Mouse (Mus musculus): ENCODE measurements around the gene Ank2. TPM values are rescaled to one million over a fixed set of nuclear protein-coding genes. Genes with fewer than 3 reads are reported as not detected.

Gene Ank2
- polyA plus RNA-seq, 1 experiment from 2014 or later, result 157 TPM

- Histone ChIP-seq H3K27ac (replicated peaks) (no peak overlapping the region; the same call in 1 of the 2 replicates), H3K36me3 (no peaks in the 10 kb centered on the region), H3K9ac (no peak overlapping the region), H3K4me2 (no peak overlapping the region), H3K9me3 (no peaks in the 10 kb centered on the region), H3K4me3 (no peak overlapping the region), H3K27me3 (no peaks in the 10 kb centered on the region), H3K4me1 (replicated peaks) (peaks cover 36% of the 10 kb centered on the region)
- ATAC-seq (ENCODE audit: low FRiP score, low read depth), result no peak
- WGBS, result 77% methylated on average over 6 of the region's 6 CpGs
Observed at GRCm38 (mm10) chr3:127295921-127296320, 203.2 kb downstream of the Ank2 start.

GRCm38 (mm10) chr3:127294610-127295349, 204.4 kb downstream of the Ank2 start:
- no peak for ATAC-seq (ENCODE audit: low FRiP score, low read depth)
- Histone ChIP-seq H3K9me3 (no peaks in the 10 kb centered on the region), H3K4me1 (replicated peaks) (peaks cover 34% of the 10 kb centered on the region), H3K4me2 (no peak overlapping the region), H3K4me3 (no peak overlapping the region), H3K36me3 (no peaks in the 10 kb centered on the region), H3K27ac (replicated peaks) (peak overlapping the region; percentile 70), H3K9ac (no peak overlapping the region), H3K27me3 (no peaks in the 10 kb centered on the region)
- 56% methylated on average over 9 of the region's 9 CpGs for WGBS

- WGBS, result 12% methylated on average over 14 of the region's 14 CpGs
- no peaks in the 10 kb centered on the region for H3K9me3 ChIP-seq
- no peak overlapping the region for H3K4me3 ChIP-seq
- no peaks in the 10 kb centered on the region for H3K27me3 ChIP-seq
- H3K4me1 ChIP-seq (replicated peaks), result peaks cover 37% of the 10 kb centered on the region
- H3K4me2 ChIP-seq, result peak overlapping the region; percentile 22; the same call in 1 of the 2 replicates
- H3K27ac ChIP-seq (replicated peaks), result peak overlapping the region; percentile 70
- H3K36me3 ChIP-seq, result no peaks in the 10 kb centered on the region
- no peak overlapping the region for H3K9ac ChIP-seq
- ATAC-seq (ENCODE audit: low FRiP score, low read depth), result peak; percentile 57; the same call in 1 of the 2 replicates
Observed at GRCm38 (mm10) chr3:127294079-127294478, 205.1 kb downstream of the Ank2 start.

GRCm38 (mm10) chr3:127293479-127293874, 205.7 kb downstream of the Ank2 start:
- H3K27ac ChIP-seq (replicated peaks), result peak overlapping the region; percentile 70
- H3K4me1 ChIP-seq (replicated peaks), result peaks cover 39% of the 10 kb centered on the region
- H3K4me2 ChIP-seq, result no peak overlapping the region
- H3K36me3 ChIP-seq, result no peaks in the 10 kb centered on the region
- H3K9me3 ChIP-seq, result no peaks in the 10 kb centered on the region
- WGBS, result 20% methylated on average over 9 of the region's 9 CpGs
- ATAC-seq (ENCODE audit: low FRiP score, low read depth), result no peak
- no peaks in the 10 kb centered on the region for H3K27me3 ChIP-seq
- H3K9ac ChIP-seq, result no peak overlapping the region
- no peak overlapping the region for H3K4me3 ChIP-seq

- H3K36me3 ChIP-seq, result no peaks in the 10 kb centered on the region
- H3K4me3 ChIP-seq, result no peak overlapping the region
- no peaks in the 10 kb centered on the region for H3K9me3 ChIP-seq
- H3K4me2 ChIP-seq, result no peak overlapping the region
- ATAC-seq (ENCODE audit: low FRiP score, low read depth), result no peak
- 70% methylated on average over 10 of the region's 10 CpGs for WGBS
- H3K9ac ChIP-seq, result no peak overlapping the region
- no peaks in the 10 kb centered on the region for H3K27me3 ChIP-seq
- H3K27ac ChIP-seq (replicated peaks), result peak overlapping the region; percentile 70
- H3K4me1 ChIP-seq (replicated peaks), result peaks cover 39% of the 10 kb centered on the region
Observed at GRCm38 (mm10) chr3:127292864-127293478, 206.2 kb downstream of the Ank2 start.

- ATAC-seq (ENCODE audit: low FRiP score, low read depth), result no peak
- no peak overlapping the region for H3K4me2 ChIP-seq
- H3K27ac ChIP-seq (replicated peaks), result no peak overlapping the region
- H3K4me1 ChIP-seq (replicated peaks), result no peaks in the 10 kb centered on the region
- 89% methylated on average over 5 of the region's 5 CpGs for WGBS
- H3K36me3 ChIP-seq, result no peaks in the 10 kb centered on the region
- H3K27me3 ChIP-seq, result no peaks in the 10 kb centered on the region
- H3K9ac ChIP-seq, result no peak overlapping the region
- H3K9me3 ChIP-seq, result no peaks in the 10 kb centered on the region
- H3K4me3 ChIP-seq, result no peak overlapping the region
Observed at GRCm38 (mm10) chr3:127282277-127282676, 216.9 kb downstream of the Ank2 start.

GRCm38 (mm10) chr3:127281390-127281789, 217.8 kb downstream of the Ank2 start:
- Histone ChIP-seq H3K4me1 (replicated peaks) (no peaks in the 10 kb centered on the region), H3K36me3 (no peaks in the 10 kb centered on the region), H3K4me2 (no peak overlapping the region), H3K27me3 (no peaks in the 10 kb centered on the region), H3K4me3 (no peak overlapping the region), H3K27ac (replicated peaks) (no peak overlapping the region), H3K9me3 (no peaks in the 10 kb centered on the region), H3K9ac (no peak overlapping the region)
- no peak for ATAC-seq (ENCODE audit: low FRiP score, low read depth)
- WGBS, result 69% methylated on average over 3 of the region's 3 CpGs

GRCm38 (mm10) chr3:127280376-127280775, 218.8 kb downstream of the Ank2 start:
- Histone ChIP-seq H3K4me2 (no peak overlapping the region), H3K4me3 (no peak overlapping the region), H3K4me1 (replicated peaks) (no peaks in the 10 kb centered on the region), H3K9ac (no peak overlapping the region), H3K36me3 (no peaks in the 10 kb centered on the region), H3K27ac (replicated peaks) (no peak overlapping the region), H3K27me3 (no peaks in the 10 kb centered on the region), H3K9me3 (no peaks in the 10 kb centered on the region)
- no peak for ATAC-seq (ENCODE audit: low FRiP score, low read depth)

- Histone ChIP-seq H3K36me3 (no peaks in the 10 kb centered on the region), H3K27ac (replicated peaks) (no peak overlapping the region), H3K27me3 (no peaks in the 10 kb centered on the region), H3K4me1 (replicated peaks) (no peaks in the 10 kb centered on the region; the same call in 1 of the 2 replicates), H3K9ac (no peak overlapping the region), H3K4me2 (no peak overlapping the region), H3K4me3 (no peak overlapping the region), H3K9me3 (no peaks in the 10 kb centered on the region)
- WGBS, result 84% methylated on average over 6 of the region's 6 CpGs
- ATAC-seq (ENCODE audit: low FRiP score, low read depth), result no peak
Observed at GRCm38 (mm10) chr3:127275953-127276352, 223.2 kb downstream of the Ank2 start.

GRCm38 (mm10) chr3:127272801-127273200, 226.3 kb downstream of the Ank2 start:
- ATAC-seq (ENCODE audit: low FRiP score, low read depth), result no peak

GRCm38 (mm10) chr3:127269616-127270015, 229.5 kb downstream of the Ank2 start:
- Histone ChIP-seq H3K4me3 (no peak overlapping the region), H3K9ac (no peak overlapping the region), H3K4me1 (replicated peaks) (peaks cover 12% of the 10 kb centered on the region), H3K27ac (replicated peaks) (no peak overlapping the region), H3K9me3 (no peaks in the 10 kb centered on the region), H3K27me3 (no peaks in the 10 kb centered on the region), H3K36me3 (no peaks in the 10 kb centered on the region), H3K4me2 (no peak overlapping the region)
- ATAC-seq (ENCODE audit: low FRiP score, low read depth), result no peak
- WGBS, result 73% methylated on average over 14 of the region's 14 CpGs

More at GRCm38 (mm10) chr3:127272801-127273200, 226.3 kb downstream of the Ank2 start:
- no peak overlapping the region for H3K9ac ChIP-seq
- H3K4me3 ChIP-seq, result no peak overlapping the region
- WGBS, result 36% methylated on average over 12 of the region's 12 CpGs
- H3K36me3 ChIP-seq, result no peaks in the 10 kb centered on the region
- peaks cover 7% of the 10 kb centered on the region for H3K4me1 ChIP-seq (replicated peaks)
- H3K4me2 ChIP-seq, result no peak overlapping the region
- no peaks in the 10 kb centered on the region for H3K27me3 ChIP-seq
- no peaks in the 10 kb centered on the region for H3K9me3 ChIP-seq
- H3K27ac ChIP-seq (replicated peaks), result no peak overlapping the region

GRCm38 (mm10) chr3:127267846-127268245, 231.3 kb downstream of the Ank2 start:
- Histone ChIP-seq H3K9me3 (no peaks in the 10 kb centered on the region), H3K9ac (no peak overlapping the region), H3K27me3 (no peaks in the 10 kb centered on the region), H3K4me3 (no peak overlapping the region), H3K4me2 (no peak overlapping the region), H3K36me3 (no peaks in the 10 kb centered on the region), H3K4me1 (replicated peaks) (peaks cover 12% of the 10 kb centered on the region), H3K27ac (replicated peaks) (peak overlapping the region; percentile 62; the same call in 1 of the 2 replicates)
- 21% methylated on average over 6 of the region's 6 CpGs for WGBS
- no peak for ATAC-seq (ENCODE audit: low FRiP score, low read depth)

All from hindbrain, embryonic 15.5 days (tissue).